Mouse (Mus musculus) cortical plate, adult 2 months (tissue): ENCODE results near the gene Abt1.

ENCODE experiments used
- CTCF ChIP-seq: fragments of 200-500 bp; IDR thresholded peaks from 2 replicates; pipeline ENCODE4 v1.5.1; 2011; ENCODE audit warnings: mild to moderate bottlenecking, control low read depth, low read length; ENCODE audit not compliant: insufficient read depth; ENCODE audit errors: extremely low read depth
- POLR2A ChIP-seq: fragments of 200-500 bp; IDR thresholded peaks from 2 replicates; pipeline ENCODE4 v1.6.1; 2011; ENCODE audit warnings: mild to moderate bottlenecking, low read length, control low read depth; ENCODE audit not compliant: insufficient read depth; ENCODE audit errors: extremely low read depth

- TF ChIP-seq CTCF, result no peak
- no peak for TF ChIP-seq POLR2A
Observed at GRCm38 (mm10) chr13:23428166-23428993, 4.7 kb upstream of the Abt1 start.
